8 mouse cellular contexts compared by ENCODE assay signal in genomic region chr7:104445961-104446645, GRCm38 (mm10). TPM values are rescaled to one million over a fixed set of nuclear protein-coding genes. Genes with fewer than 3 reads are reported as not detected.
DNase-seq lines count a peak whose midpoint lies in the region; ATAC-seq and TF ChIP-seq lines count a peak whose summit lies in the region.

No protein-coding gene starts in this region.

- 74% methylated on average over 2 of the region's 2 CpGs for WGBS in hindbrain, postnatal 0 days
- 65% methylated on average over 2 of the region's 2 CpGs for WGBS in hindbrain, embryonic 14.5 days
- 27% methylated on average over 2 of the region's 2 CpGs for WGBS in heart, embryonic 16.5 days
- WGBS in liver, postnatal 0 days (ENCODE audit: insufficient replicate concordance): 11% methylated on average over 2 of the region's 2 CpGs
- WGBS in stomach, postnatal 0 days: 47% methylated on average over 2 of the region's 2 CpGs
- WGBS in hindbrain, embryonic 12.5 days: 58% methylated on average over 2 of the region's 2 CpGs

- H3K4me3 ChIP-seq in hindbrain, postnatal 0 days (ENCODE audit: low read length): no peak overlapping the region
- H3K4me3 ChIP-seq in hindbrain, embryonic 14.5 days (replicated peaks; ENCODE audit: low read length): no peak overlapping the region
- no peak overlapping the region for H3K4me3 ChIP-seq in heart, embryonic 16.5 days (ENCODE audit: low read length)
- H3K4me3 ChIP-seq in liver, postnatal 0 days (ENCODE audit: low read depth, low read length): peak overlapping the region; percentile 39
- H3K4me3 ChIP-seq in stomach, postnatal 0 days (ENCODE audit: low read depth, low read length): no peak overlapping the region
- no peak overlapping the region for H3K4me3 ChIP-seq in hindbrain, embryonic 12.5 days

- H3K27me3 ChIP-seq in hindbrain, postnatal 0 days (ENCODE audit: insufficient read depth, low read length): no peaks in the 10 kb centered on the region
- no peaks in the 10 kb centered on the region for H3K27me3 ChIP-seq in hindbrain, embryonic 14.5 days (ENCODE audit: control insufficient read depth, insufficient read depth, low read length)
- H3K27me3 ChIP-seq in heart, embryonic 16.5 days (ENCODE audit: control insufficient read depth, insufficient read depth, low read length): no peaks in the 10 kb centered on the region
- H3K27me3 ChIP-seq in liver, postnatal 0 days (ENCODE audit: insufficient read depth, low read length): no peaks in the 10 kb centered on the region
- H3K27me3 ChIP-seq in stomach, postnatal 0 days (ENCODE audit: control insufficient read depth, insufficient read depth, low read length): no peaks in the 10 kb centered on the region
- H3K27me3 ChIP-seq in hindbrain, embryonic 12.5 days: no peaks in the 10 kb centered on the region

- no peaks in the 10 kb centered on the region for H3K9me3 ChIP-seq in hindbrain, postnatal 0 days (ENCODE audit: low read length)
- H3K9me3 ChIP-seq in hindbrain, embryonic 14.5 days (ENCODE audit: control insufficient read depth, low read length): no peaks in the 10 kb centered on the region
- H3K9me3 ChIP-seq in heart, embryonic 16.5 days (replicated peaks; ENCODE audit: control insufficient read depth, low read length): no peaks in the 10 kb centered on the region
- no peaks in the 10 kb centered on the region for H3K9me3 ChIP-seq in liver, postnatal 0 days (ENCODE audit: low read length)
- H3K9me3 ChIP-seq in stomach, postnatal 0 days (ENCODE audit: control insufficient read depth, low read length): no peaks in the 10 kb centered on the region
- H3K9me3 ChIP-seq in hindbrain, embryonic 12.5 days (replicated peaks): no peaks in the 10 kb centered on the region

- ATAC-seq in hindbrain, postnatal 0 days: no peak
- no peak for ATAC-seq in hindbrain, embryonic 14.5 days (ENCODE audit: low FRiP score)
- peak; percentile 74 for ATAC-seq in heart, embryonic 16.5 days (replicated peaks; ENCODE audit: extremely low read depth, insufficient read depth, low FRiP score)
- ATAC-seq in liver, postnatal 0 days: peak; percentile 90
- ATAC-seq in stomach, postnatal 0 days (ENCODE audit: low FRiP score, low TSS enrichment): peak; percentile 40; the same call in 1 of the 2 replicates
- no peak for ATAC-seq in hindbrain, embryonic 12.5 days (ENCODE audit: low FRiP score)

- peak; percentile 29 for TF ChIP-seq CTCF in hindbrain, postnatal 0 days (IDR thresholded peaks at IDR 0.05; ENCODE audit: low read depth)
- peak; percentile 67 for TF ChIP-seq CTCF in liver, postnatal 0 days (IDR thresholded peaks at IDR 0.05; ENCODE audit: low read depth)
- peak; percentile 57 for TF ChIP-seq CTCF in stomach, postnatal 0 days (IDR thresholded peaks at IDR 0.05; ENCODE audit: low read depth)

- H3K36me3 ChIP-seq in hindbrain, postnatal 0 days (ENCODE audit: insufficient read depth, low read length): no peaks in the 10 kb centered on the region
- no peaks in the 10 kb centered on the region for H3K36me3 ChIP-seq in hindbrain, embryonic 14.5 days (replicated peaks; ENCODE audit: control insufficient read depth, insufficient read depth)
- H3K36me3 ChIP-seq in heart, embryonic 16.5 days (ENCODE audit: control insufficient read depth, insufficient read depth): no peaks in the 10 kb centered on the region
- H3K36me3 ChIP-seq in liver, postnatal 0 days (replicated peaks; ENCODE audit: insufficient read depth, low read length): no peaks in the 10 kb centered on the region
- H3K36me3 ChIP-seq in stomach, postnatal 0 days (ENCODE audit: control insufficient read depth, insufficient read depth, low read length): no peaks in the 10 kb centered on the region
- no peaks in the 10 kb centered on the region for H3K36me3 ChIP-seq in hindbrain, embryonic 12.5 days

- no peak overlapping the region for H3K9ac ChIP-seq in hindbrain, postnatal 0 days (replicated peaks; ENCODE audit: low read length)
- H3K9ac ChIP-seq in hindbrain, embryonic 14.5 days: no peak overlapping the region
- no peak overlapping the region; the same call in 1 of the 2 replicates for H3K9ac ChIP-seq in heart, embryonic 16.5 days (ENCODE audit: low read length)
- no peak overlapping the region; the same call in 1 of the 2 replicates for H3K9ac ChIP-seq in liver, postnatal 0 days (replicated peaks)
- H3K9ac ChIP-seq in stomach, postnatal 0 days (ENCODE audit: low read length): no peak overlapping the region
- no peak overlapping the region for H3K9ac ChIP-seq in hindbrain, embryonic 12.5 days

- no peak overlapping the region for H3K4me2 ChIP-seq in hindbrain, postnatal 0 days (ENCODE audit: low read depth, low read length)
- H3K4me2 ChIP-seq in hindbrain, embryonic 14.5 days (replicated peaks): no peak overlapping the region
- H3K4me2 ChIP-seq in heart, embryonic 16.5 days (ENCODE audit: low read depth, low read length): peak overlapping the region; percentile 41
- H3K4me2 ChIP-seq in liver, postnatal 0 days (ENCODE audit: low read depth, low read length): peak overlapping the region; percentile 45
- H3K4me2 ChIP-seq in stomach, postnatal 0 days (replicated peaks; ENCODE audit: low read depth): no peak overlapping the region
- no peak overlapping the region for H3K4me2 ChIP-seq in hindbrain, embryonic 12.5 days (replicated peaks)

- peak; percentile 15 for DNase-seq in hindbrain, postnatal 0 days (ENCODE audit: low spot score)
- no peak for DNase-seq in hindbrain, embryonic 14.5 days (ENCODE audit: low spot score)
- peak; percentile 29 for DNase-seq in adrenal gland, postnatal 14 days
- peak; percentile 49 for DNase-seq in liver, postnatal 0 days
- DNase-seq in stomach, postnatal 0 days (ENCODE audit: low spot score): no peak
- DNase-seq in right cerebral cortex, postnatal 36 days (ENCODE audit: low spot score in 2 of 2): no peak

- no peak overlapping the region for H3K27ac ChIP-seq in hindbrain, postnatal 0 days
- H3K27ac ChIP-seq in hindbrain, embryonic 14.5 days: no peak overlapping the region
- peak overlapping the region; percentile 74 for H3K27ac ChIP-seq in heart, embryonic 16.5 days (ENCODE audit: low read length)
- peak overlapping the region; percentile 72 for H3K27ac ChIP-seq in liver, postnatal 0 days (ENCODE audit: low read depth)
- no peak overlapping the region for H3K27ac ChIP-seq in stomach, postnatal 0 days (replicated peaks)
- no peak overlapping the region for H3K27ac ChIP-seq in hindbrain, embryonic 12.5 days

- H3K4me1 ChIP-seq in hindbrain, postnatal 0 days (ENCODE audit: insufficient read depth, low read length): no peaks in the 10 kb centered on the region
- no peaks in the 10 kb centered on the region for H3K4me1 ChIP-seq in hindbrain, embryonic 14.5 days (replicated peaks; ENCODE audit: control insufficient read depth, insufficient read depth, low read length)
- H3K4me1 ChIP-seq in heart, embryonic 16.5 days (ENCODE audit: control insufficient read depth, insufficient read depth, low read length): no peaks in the 10 kb centered on the region
- peaks cover 3% of the 10 kb centered on the region; the same call in 1 of the 2 replicates for H3K4me1 ChIP-seq in liver, postnatal 0 days (ENCODE audit: insufficient read depth)
- no peaks in the 10 kb centered on the region for H3K4me1 ChIP-seq in stomach, postnatal 0 days (replicated peaks; ENCODE audit: control insufficient read depth, insufficient read depth)
- no peaks in the 10 kb centered on the region for H3K4me1 ChIP-seq in hindbrain, embryonic 12.5 days

- no peak for TF ChIP-seq EP300 in liver, postnatal 0 days (IDR thresholded peaks at IDR 0.05; ENCODE audit: low read depth)
- TF ChIP-seq EP300 in stomach, postnatal 0 days (optimal IDR thresholded peaks at IDR 0.05): no peak

RNA-seq across cellular contexts. Expression of gene Trim30a, which starts 18.9 kb away (rescaled TPM):
- 1.3 and 2.2 TPM in 2 replicates for total RNA-seq in hindbrain, postnatal 0 days (2014; rRNA removed)
- polyA plus RNA-seq in hindbrain, postnatal 0 days (2015; fragmentation: Nextera tagmentation; extraction: Ambion mirVana): 0.89 and 0.97 TPM in 2 replicates
- 0.43 and 0.83 TPM in 2 replicates for polyA plus RNA-seq in hindbrain, embryonic 14.5 days (2014; fragmentation: Nextera tagmentation; extraction: Ambion mirVana)
- 3.6 and 7.3 TPM in 2 replicates for total RNA-seq in adrenal gland, postnatal 14 days (2021)
- polyA plus RNA-seq in heart, embryonic 16.5 days (2015; fragmentation: Nextera tagmentation; extraction: Ambion mirVana): 1.3 and 2.2 TPM in 2 replicates
- polyA plus RNA-seq in liver, postnatal 0 days (2015; fragmentation: Nextera tagmentation; extraction: Ambion mirVana): 4.3 and 5.2 TPM in 2 replicates
- 1.2 and 1.6 TPM in 2 replicates for polyA plus RNA-seq in stomach, postnatal 0 days (2015; fragmentation: Nextera tagmentation; extraction: Ambion mirVana)
- 0.69 and 1.3 TPM in 2 replicates for polyA plus RNA-seq in hindbrain, embryonic 12.5 days (2016; fragmentation: Nextera tagmentation; extraction: Ambion mirVana)

RNA-seq across cellular contexts. Expression of gene Trim30c, which starts 45.5 kb away (rescaled TPM):
- total RNA-seq in hindbrain, postnatal 0 days (2014; rRNA removed): 1.2 TPM in 1 of 2 replicates, not detected in the other
- polyA plus RNA-seq in hindbrain, postnatal 0 days (2015; fragmentation: Nextera tagmentation; extraction: Ambion mirVana): not detected in 2 replicates
- 0.11 TPM in 1 of 2 replicates, not detected in the other for polyA plus RNA-seq in hindbrain, embryonic 14.5 days (2014; fragmentation: Nextera tagmentation; extraction: Ambion mirVana)
- 0.23 TPM in 1 of 2 replicates, not detected in the other for total RNA-seq in adrenal gland, postnatal 14 days (2021)
- 0.11 and 0.26 TPM in 2 replicates for polyA plus RNA-seq in heart, embryonic 16.5 days (2015; fragmentation: Nextera tagmentation; extraction: Ambion mirVana)
- polyA plus RNA-seq in liver, postnatal 0 days (2015; fragmentation: Nextera tagmentation; extraction: Ambion mirVana): 0.38 and 0.50 TPM in 2 replicates
- polyA plus RNA-seq in stomach, postnatal 0 days (2015; fragmentation: Nextera tagmentation; extraction: Ambion mirVana): 0.08 and 0.11 TPM in 2 replicates
- not detected in 2 replicates for polyA plus RNA-seq in hindbrain, embryonic 12.5 days (2016; fragmentation: Nextera tagmentation; extraction: Ambion mirVana)

Comparison
In these comparisons a context has a peak if more than half of its experiments do, and no peak if none do; other contexts are left out.
1. DNase-seq: peak in hindbrain, postnatal 0 days (single experiment), adrenal gland, postnatal 14 days (single experiment) and liver, postnatal 0 days (single experiment); none in hindbrain, embryonic 14.5 days (single experiment), stomach, postnatal 0 days (single experiment) and right cerebral cortex, postnatal 36 days (0 of 2).
2. ATAC-seq: peak in heart, embryonic 16.5 days (single experiment), liver, postnatal 0 days (single experiment) and stomach, postnatal 0 days (single experiment); none in hindbrain, postnatal 0 days (single experiment), hindbrain, embryonic 14.5 days (single experiment) and hindbrain, embryonic 12.5 days (single experiment).
3. H3K27ac ChIP-seq: peak in heart, embryonic 16.5 days (single experiment) and liver, postnatal 0 days (single experiment); none in hindbrain, postnatal 0 days (single experiment), hindbrain, embryonic 14.5 days (single experiment), stomach, postnatal 0 days (single experiment) and hindbrain, embryonic 12.5 days (single experiment).
4. H3K4me2 ChIP-seq: peak in heart, embryonic 16.5 days (single experiment) and liver, postnatal 0 days (single experiment); none in hindbrain, postnatal 0 days (single experiment), hindbrain, embryonic 14.5 days (single experiment), stomach, postnatal 0 days (single experiment) and hindbrain, embryonic 12.5 days (single experiment).
5. Peak in every context shown above with its lines, with median percentiles within 50 percentile points of each other: CTCF ChIP-seq.